Mouse (Mus musculus) granulocyte monocyte progenitor cell, adult 5-6 weeks (primary cell): Measurements from ENCODE around the gene Acap2. TPM values are rescaled to one million over a fixed set of nuclear protein-coding genes. Genes with fewer than 3 reads are reported as not detected.

Experiments used
- ATAC-seq: replicated peaks from 2 replicates; pipeline ENCODE4 v1.8.0; 2016; ENCODE audit warnings: mild to moderate bottlenecking, moderate TSS enrichment, inconsistent platforms; ENCODE audit not compliant: poor library complexity, severe bottlenecking
- total RNA-seq, 2 experiments: library from RNA; stranded (forward) in 1 of 2; stranded (reverse) in 1 of 2; fragments of 200-712, 200-1000 nt in 1 of 2; fragments of >200 nt in 1 of 2; fragmentation: Nextera tagmentation in 1 of 2; gene quantifications; 2 replicates each; pipeline ENCODE4 v1.2.3; 2014 to 2017

Acap2 gene
- total RNA-seq (2014; fragmentation: Nextera tagmentation) (22.0 and 23.9 TPM in 2 replicates), total RNA-seq (2017) (38.1 and 41.7 TPM in 2 replicates)

DNA sequence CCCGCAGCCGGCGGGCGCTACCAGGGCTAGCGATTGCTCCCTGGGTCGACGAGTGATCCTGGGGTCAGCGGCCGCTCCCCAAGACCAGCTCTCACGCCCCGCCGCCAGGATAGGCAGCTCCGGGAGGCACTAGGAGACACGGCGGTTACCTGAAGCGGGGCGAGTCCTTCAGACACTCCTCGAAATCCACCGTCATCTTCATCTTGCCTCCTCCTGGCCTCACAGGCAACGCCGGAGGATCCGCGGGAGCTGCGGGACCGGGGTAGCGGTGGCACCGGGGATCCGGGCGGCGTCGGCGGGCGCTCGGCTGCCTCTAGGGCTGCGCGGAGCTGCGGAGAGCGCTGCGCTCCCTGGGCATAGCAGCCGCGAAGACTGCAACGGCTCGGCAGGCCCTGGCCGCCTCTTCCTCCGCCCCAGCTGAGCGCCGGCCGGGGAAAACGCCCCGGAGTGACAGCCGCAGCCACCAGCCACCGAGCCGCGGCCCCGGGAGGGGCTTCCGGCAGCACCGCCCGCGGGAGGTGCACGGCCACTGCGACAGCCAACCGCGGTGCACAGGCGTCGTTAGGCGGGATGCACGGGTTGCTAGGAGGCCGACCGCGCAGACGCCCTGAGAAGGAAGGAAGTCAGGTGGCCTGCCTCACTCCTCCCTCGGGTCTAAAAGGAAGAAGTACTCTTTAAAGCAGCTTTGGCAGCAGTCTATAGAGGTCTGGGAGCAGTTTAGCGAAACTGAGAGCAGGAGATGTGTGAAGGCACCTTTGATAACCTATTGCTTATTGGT is at the start of gene Acap2:
Gene Acap2 (minus strand): TSS at position 456 of the 778 bp plus-strand sequence.
- peak; percentile 95 for ATAC-seq

DNA sequence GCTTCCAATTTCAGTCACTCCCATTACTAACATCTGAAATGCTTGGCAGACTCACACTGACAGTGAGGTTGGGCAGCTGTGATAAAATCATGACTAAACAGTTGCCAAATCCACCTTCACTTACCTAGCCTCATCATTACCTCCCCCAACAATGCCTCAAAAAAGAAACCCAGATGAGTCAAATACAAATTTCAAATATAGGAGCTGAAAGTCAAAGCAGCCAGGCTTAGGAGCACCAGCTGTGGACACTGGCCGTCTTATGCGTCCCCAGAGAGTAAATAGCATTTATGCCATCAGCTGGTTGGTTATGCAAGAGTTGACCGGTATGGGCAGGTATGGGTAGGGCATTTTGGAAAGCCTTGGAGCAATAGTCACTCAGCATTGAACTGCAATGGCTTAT is 48.4 kb upstream of the Acap2 start:
- ATAC-seq, result no peak

DNA sequence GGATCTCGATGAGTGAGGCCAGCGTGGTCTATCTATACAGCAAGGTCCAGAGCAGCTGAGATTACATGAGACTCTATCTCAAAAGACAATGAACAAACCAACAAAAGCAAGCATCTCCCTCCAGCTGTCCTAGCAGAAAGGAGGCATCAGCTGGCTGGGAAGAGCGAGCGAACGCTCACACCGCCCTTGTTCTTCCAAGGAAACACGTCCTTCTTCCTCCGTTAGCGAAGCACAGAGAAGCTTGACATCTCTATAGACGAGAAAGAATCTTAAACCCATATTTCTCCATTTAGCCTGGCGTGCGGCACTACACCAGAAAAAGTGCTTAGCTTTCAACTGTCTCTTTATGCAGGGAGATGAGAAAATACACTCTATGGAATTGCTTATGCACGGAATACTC is 47.7 kb upstream of the Acap2 start:
- ATAC-seq, result no peak

DNA sequence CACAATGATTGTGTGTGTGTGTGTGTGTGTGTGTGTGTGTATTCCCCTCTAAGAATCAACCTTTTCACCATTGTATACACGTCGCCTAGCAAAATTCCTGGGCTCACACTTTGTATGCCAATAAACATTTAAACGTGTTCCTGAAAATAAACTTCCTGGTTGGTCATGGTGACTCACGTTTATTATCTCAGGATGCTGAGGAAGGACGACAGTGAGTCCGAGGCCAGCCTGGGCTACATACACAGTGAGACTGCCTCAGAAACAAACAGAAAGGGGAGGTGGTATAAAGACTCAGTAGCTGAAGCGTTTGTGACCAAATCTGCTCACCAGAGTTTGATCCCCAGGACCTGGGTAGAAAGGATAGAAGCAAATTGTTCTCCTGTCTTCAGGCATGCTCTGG is 46.4 kb upstream of the Acap2 start:
- no peak for ATAC-seq

DNA sequence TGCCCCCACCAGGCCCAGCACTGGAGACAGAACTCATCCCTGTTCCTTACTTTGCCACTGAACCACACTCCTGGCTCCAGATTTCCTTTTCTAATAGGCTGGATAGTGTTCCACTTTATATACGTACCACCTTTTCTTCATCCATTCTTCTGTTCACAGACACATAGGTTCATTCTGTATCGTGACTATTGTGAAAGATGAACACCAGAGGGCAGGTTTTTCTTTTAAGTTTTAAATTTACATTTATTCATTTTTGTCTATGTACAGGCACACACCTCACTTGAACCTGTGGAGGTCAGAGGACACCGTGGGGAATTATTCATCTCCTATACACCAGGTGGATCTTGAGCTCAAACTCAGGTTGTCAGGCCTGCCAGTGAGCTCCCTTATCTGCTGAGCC is 43.0 kb upstream of the Acap2 start:
- no peak for ATAC-seq

DNA sequence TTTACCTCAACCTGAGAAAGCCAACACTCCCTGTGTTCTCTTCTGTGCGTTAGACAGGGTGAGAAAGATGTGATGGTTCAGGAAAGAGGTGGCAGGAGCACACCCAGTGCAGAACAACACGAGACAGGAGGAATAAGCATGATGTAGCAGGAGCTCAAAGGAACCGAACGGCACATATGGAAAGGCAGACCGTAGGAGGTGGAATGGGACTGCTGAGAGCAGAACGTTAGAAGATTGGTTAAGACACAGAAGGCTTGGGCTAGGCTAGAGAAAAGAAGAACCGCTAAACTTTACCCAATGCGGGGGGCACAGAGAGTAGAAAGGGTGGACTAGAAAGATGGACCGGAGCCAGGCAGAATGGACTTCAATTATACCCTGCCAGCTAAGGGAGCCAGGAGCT is 40.4 kb upstream of the Acap2 start:
- ATAC-seq, result no peak

DNA sequence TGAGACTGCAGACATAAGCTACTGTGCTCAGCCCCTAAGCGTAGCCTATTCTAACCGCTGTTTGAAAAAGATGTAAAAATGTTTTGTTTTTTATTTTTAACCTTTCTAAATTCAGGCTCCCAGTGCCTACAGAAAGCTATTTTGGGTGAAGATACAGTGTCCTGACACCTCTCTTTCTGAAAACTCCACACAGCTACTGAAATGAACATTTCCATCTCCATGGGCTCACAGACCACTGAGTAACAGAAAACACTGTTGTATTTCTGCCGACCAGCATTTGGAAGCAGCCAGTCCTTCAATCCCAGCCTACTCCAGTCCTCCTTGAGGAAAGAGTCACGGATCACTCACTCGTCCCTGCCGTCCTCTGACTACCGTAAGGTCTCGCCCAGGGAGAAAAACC is 39.5 kb upstream of the Acap2 start:
- no peak for ATAC-seq

DNA sequence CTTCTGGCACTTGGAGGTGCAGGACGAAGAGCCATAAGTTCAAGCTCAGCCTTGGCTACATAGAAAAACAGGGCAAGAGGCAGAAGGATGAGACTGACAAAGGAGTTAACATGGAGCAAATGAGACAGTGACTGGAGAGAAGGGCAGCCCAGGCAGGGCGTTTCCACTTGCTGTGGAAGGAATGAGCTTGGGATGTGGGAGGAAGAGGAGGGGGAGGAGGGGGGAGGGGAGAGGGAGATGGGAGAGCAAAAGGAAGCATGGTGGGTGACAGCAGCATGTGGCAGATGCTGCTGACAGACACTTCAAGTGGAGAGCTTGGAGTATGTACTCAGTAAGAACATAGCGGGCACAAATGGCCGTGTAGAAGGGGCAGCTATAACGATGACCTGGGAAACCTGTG is 37.2 kb upstream of the Acap2 start:
- no peak for ATAC-seq

DNA sequence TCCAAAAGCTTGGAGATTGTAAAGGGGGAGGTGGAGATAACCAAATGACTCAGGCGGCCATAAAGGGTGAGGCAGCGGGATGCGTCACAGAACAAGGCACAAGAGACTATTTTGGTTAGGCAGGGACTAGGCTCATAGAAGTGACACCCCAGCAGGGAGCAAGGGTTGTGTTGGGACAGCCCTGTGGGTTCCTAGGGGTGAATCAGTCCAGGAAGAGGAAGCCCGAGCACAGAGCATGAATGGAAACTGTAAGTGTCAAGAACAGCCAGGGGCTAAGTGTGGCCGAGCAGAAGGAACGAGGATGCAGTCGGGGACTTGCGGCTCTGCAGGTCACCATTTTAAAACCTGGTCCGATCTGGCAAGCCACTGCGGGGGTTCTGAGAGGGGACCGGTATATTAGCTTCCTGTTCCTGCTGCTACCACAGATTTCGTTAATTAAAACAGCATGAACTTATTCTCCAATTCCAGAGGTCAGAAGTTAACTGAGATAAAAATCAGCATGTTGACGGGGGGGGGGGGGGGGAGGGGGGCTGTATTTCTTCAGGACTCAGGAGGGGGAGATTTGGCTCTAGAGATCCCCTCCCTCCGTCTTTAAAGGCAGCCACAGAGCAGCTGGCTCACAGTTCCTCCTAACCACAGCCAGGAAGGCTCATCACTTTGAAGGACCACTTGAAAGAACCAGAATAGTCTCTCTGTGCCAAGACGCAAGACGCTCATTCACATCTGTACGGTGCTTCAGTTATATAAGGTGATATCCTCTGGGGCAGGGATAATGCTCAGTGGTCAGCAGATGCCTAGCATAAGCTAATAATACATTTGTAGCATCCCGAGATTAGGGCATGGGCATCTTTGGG is 34.6 kb upstream of the Acap2 start:
- peak; percentile 75 for ATAC-seq

DNA sequence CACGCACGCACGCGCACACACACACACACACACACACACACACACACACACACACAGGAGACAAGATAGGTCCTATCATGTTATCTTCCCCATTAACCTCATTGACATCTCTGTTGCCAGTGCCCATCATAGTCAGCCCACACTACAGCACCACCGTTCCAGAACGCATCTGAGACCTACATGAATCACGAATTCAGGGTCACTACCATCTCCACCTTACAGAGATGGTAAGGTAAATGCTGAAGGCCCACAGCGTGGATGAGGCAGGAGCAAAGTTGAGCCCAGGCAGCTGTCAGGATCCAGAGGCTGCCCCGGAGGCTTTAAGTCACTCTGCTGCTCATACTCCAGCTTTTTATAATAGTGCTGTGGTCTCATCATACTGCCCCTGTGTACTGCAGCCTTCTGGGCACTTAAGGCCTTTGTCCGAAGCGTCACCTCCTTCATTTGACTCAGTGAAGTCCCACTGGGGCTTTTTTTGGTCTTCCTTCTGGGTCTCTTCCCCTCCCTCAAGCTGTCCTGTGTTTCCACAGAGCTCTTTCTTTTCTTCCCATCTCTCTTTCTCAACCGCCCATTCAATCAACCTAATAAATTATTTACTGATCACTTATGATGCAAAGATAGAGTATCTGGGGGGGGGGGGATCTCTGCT is 33.9 kb upstream of the Acap2 start:
- no peak for ATAC-seq

DNA sequence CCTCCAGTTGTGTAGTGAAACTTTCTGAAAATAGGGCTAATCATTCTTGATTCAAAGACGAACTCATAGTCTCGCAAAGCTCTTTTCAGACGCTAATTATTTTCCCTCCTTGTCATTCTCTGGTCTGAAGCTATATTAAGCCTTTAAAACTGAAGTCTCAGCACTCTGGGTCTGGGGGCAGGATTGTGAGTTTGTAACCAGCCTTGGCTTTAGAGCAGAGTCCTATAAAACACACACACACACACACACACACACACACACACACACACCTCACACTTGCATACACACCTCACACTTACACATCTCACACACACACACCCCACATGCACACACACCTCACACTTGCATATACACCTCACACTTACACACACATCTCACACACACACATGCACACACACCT is 33.3 kb upstream of the Acap2 start:
- no peak for ATAC-seq

DNA sequence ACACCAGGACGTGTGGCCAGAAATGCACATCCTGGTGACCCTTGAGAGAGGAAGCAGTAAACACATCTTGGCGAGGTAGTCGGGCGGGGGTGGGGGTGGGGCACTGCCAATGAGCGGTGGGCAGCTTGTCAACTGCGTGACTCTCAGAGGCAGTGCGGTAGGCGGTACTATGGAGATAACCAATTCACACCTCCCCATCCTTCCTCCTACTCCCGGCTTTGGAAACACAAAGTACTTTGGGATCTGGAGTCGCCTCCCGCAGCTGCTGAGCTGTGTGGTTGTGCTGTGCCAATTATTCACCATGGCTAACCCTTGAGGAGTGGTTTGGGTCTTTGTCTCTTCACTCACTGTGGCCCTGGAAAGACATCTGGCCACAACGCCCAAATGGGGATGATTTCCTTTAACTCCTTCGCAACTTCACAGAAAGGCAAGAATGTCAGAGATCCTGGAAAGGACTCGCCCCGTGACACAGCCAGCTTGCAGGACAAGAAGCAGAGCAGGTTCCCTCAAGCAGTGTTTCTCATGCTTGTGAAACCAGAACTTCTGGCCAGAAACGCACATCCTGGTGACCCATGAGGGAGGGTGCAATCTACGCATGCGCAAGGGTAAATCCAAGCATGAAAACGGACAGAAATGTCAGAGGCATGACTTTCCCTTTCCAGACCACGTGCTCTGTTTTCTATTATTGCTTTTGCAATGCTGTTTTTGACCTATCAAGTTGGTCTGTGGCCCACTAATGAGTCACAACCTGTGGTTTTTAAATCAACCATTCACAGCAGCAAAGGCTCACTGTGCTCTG is 32.7 kb upstream of the Acap2 start:
- peak; percentile 78 for ATAC-seq

DNA sequence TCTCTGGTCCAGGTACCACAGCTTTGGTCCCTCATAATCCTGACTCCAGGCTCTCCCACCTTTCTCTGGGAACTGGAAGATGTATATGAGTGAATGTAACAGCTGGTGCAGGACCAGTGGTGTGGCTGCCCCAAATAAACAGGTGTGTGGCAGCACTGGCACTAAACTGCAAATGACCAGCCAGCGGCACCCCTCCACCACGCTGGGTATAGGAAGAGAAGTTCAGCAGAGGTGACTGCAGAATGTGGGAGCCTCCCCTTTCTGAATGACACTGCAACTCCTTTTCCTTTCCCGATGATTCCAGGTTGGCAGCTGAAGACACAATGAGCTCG is 32.1 kb upstream of the Acap2 start:
- no peak for ATAC-seq

DNA sequence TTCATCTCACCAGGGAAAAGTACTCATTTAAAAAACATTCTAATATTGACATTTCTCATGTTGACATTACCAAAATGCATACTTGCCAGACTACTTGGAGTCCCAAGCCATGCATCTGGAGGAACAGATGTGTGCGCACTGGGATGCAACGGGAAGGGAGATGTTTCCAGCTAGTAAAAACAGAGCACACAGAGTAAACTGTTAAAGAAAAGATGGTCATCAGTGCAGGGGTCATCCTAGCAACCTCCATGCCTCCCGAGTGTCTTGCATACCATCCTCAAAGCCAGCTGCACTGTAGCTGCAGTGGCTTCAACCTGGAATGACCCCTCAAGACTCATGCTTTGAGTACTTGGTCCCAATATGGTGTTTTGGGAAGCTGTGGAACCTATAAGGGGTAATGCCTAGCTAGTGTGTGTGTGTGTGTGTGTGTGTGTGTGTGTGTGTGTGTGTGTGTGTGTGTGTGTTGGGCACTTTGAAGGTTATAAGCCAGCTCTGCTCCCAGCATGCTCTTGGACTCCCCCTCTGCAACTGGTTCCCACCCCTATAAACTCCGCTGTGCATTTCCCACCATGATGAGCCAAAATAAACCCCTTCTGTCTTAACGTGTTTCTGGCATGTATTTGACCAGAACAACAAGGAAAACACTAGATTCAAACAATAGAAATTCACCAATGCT is 31.6 kb upstream of the Acap2 start:
- ATAC-seq, result no peak

DNA sequence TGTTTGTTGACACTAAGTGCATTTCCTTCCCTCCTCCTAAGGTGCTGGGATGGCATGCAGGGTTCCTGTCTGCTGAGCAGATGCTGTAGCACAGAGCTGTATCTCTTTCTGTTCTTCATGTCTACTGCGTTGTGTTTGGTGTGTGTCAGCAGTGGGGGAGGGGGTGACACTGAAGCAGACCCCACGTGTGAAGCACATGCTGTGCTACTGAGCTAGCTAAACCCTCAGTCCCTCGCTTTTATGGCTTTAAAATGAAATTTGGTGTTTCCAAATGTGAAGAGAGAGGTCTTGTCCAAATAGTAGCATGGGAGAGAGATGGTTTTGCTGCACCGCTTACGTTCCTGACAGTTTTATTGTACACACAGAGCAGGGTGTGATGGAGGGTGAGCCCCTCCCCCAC is 30.5 kb upstream of the Acap2 start:
- no peak for ATAC-seq

DNA sequence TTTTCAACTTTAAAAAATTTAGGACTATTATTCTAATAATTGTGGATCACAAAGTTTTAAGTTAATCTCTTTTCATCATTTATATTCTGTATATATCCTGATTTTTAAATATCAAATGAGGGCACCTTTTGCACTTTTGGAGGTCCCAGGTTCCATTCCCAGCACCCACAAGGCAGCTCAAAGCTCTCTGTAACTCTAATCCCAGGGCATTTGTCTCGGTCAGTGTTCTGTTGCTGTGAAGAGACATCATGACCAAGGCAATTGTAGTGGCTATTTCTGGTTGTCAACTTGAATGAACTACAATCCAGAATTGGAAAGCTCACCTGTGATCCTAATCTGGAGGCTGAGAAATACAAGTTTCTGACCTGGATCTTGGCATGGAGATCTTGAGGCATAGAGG is 26.7 kb upstream of the Acap2 start:
- ATAC-seq, result no peak

DNA sequence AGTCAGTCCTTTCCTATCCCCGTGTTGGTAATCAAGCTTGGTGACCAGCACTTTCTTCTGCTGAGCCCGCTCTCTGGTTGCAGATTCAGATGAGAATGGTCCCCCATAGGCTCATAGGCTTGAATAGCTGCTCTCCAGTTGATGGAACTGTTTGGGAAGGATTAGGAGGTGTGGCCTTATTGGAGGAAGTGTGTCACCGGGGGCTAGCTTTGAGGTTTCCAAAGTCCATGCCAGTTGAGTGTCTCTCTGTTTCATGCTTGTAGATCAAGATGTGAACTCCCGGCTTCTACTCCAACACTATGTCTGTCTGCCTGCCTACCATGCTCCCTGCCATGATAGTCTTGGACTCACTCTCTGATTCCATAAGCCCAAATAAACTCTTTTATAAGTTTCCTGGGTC is 14.2 kb upstream of the Acap2 start:
- no peak for ATAC-seq

DNA sequence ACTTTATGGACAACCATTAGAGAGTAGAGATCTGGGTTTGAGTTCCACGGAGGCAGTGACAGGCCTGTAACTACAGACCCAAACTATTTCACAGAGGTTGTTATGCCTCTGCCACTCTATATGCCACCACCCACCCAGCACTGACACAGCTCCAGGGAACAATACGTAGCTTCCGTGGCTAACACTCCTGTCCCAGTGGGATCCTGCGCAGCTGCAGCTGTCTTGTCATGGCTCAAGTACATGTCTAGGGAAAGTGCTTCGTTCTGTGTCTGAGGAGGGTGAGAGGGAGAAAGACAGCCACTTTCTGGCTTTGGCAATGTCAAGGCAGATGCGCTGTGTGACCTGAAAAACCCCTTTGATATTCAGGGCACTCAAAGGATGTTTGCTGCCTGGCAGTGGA is 12.4 kb upstream of the Acap2 start:
- no peak for ATAC-seq

DNA sequence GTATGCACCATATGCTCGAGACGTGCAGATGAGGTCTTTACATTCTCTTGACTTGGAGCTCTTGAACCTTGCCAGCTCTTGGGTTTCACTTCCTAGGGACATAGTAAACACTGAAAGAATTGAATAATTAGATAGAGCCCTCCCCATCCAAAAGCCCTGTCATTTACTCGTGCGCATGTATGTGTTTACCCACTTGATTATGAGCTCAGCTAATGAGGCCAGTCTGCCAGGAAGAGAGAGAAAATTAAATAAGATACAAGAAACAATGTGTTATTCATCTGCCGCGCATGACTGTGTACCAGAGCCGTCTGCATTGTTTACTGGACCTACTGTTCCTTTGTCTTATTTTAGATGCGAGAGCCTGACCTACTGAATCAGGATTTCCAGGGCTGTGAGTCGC is 10.5 kb upstream of the Acap2 start:
- ATAC-seq, result no peak

DNA sequence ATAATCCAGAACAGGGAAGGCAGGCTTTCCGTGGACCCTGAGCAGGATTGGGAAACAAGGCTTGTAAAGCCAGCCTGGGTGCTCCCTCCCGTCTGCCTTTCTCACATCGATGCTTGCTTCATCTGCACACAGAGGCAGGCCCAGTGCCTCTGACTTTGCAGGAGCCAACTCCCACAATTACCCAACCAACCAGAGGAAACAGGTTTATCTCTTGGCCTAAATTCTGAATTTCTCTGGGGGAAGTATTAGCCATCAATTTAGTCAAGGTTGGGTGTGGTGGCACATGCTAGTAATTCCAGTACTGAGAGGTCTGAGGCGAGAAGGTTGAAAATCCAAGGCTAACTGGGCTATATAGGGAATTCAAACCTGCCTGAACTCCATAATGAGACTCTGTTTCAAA is 9.4 kb upstream of the Acap2 start:
- ATAC-seq, result peak; percentile 81
